Mouse (Mus musculus): ENCODE measurements around the gene Hmgn3.
A peak's percentile ranks its signal among the peaks of the same experiment; 100 is the strongest.

Hmgn3 gene

GRCm38 (mm10) chr9:83098652-83099307 lies 47.7 kb downstream of the Hmgn3 start:
- no peak for DNase-seq

DNA sequence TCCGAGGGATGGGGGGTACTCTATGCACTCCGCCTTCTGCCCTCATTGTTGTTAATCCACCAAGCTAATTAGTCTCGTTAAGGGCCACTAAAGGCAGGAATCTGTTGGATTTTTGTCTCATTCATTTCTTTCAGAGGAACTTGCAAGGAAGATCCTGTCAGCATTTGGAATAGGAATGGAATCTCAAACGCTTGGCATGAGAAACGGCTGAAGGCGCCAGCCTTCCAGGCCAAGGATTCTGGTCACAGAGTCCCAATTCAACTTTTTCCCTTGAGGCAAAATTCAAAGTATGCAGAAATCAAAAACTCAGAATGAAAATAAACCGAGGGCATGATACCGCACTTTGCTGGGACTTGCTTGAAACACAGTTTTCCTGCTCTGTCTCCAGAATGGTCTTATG lies 48.7 kb downstream of the Hmgn3 start:
- DNase-seq = no peak

GRCm38 (mm10) chr9:83094649-83095336 lies 51.7 kb downstream of the Hmgn3 start:
- DNase-seq = no peak

DNA sequence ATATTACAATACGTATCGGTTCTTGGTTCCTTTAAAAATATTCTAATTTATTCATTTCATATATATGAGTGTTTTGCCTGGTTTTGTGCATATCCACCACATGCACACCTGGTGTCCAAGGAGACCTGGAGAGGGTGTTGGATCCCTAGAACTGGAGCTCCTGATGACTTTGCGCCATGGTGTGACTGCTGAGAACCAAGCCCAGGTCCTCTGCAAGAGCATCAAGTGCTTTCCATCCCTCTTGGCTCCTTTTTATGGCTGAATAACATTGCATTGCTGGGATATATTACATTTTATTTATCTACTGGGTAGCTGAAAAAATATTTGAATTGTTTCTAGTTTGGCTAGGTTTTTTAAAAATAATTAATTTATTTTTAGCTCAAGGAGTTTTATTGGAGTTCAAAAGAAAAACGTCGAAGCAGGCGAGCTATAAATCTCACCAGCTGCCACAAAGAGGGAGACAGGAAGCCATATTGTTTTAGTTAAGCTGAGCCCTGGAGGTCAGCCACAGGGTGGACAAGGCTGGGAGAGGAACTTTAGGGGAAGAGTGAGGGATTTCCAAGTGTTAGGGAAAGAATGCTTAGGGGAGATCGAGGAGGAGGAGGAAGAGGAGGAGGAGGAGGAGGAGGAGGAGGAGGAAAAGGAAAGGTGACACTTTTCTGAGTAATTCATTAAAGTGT lies 62.6 kb downstream of the Hmgn3 start:
- DNase-seq = peak; percentile 60

- peak; percentile 38 for DNase-seq
Observed at GRCm38 (mm10) chr9:83083091-83083490, 63.4 kb downstream of the Hmgn3 start.

DNA sequence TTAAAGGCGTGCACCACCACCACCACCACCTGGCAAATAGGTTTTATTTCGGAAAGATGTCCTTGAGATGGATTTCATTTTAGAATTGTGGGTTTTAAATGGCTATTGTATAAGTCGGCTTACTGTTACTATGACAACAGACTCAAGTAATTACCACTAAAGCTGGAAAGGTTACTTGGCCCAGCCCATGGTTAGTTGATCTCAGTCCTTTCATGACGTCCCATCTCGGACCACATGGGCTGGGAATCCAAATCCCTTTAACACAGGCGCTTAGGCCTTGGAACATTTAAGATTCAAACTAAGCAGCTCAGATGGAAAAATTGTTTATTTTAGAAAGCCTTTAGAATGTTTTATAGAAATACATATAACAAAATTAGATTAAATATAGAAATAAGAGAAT lies 64.2 kb downstream of the Hmgn3 start:
- DNase-seq = no peak

DNA sequence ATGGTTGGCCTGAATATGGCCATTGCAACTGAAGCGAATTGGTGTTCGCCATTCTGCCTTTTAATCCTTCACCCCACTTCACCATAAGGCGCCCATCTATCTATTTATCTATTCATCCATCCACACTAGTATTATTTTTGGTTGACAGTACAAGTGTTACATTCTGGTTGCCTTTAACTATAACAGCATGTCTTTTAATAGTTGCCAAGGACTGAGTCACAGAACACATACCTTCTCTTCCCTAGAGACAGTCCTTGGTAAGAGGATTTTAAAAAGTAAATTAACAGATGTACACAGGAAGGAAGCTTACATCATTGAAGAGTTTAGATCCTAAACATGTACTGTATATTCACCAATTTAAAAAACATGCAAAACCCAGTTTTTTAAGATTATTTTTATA lies 66.8 kb downstream of the Hmgn3 start:
- no peak for DNase-seq

- DNase-seq = no peak
Observed at GRCm38 (mm10) chr9:83068246-83068645, 78.2 kb downstream of the Hmgn3 start.

GRCm38 (mm10) chr9:83061289-83061688 lies 85.2 kb downstream of the Hmgn3 start:
- peak; percentile 48 for DNase-seq

Measured in embryo, embryonic 11 days (tissue).